Mouse (Mus musculus) mouse embryonic stem cell (cell line): ENCODE data around the gene Stpg4.

Source experiments
- in situ Hi-C, 2 experiments: fragments of 300-500 bp; cut with MboI; formaldehyde crosslinking; loops; 1 replicate in 1 of 2; 3 replicates in 1 of 2; pipeline ENCODE4 v1.14.3; 2019 to 2020; ENCODE audit warnings: low sequenced_read_pairs in 2 of 2, low pct_unique_long_range_greater_than_20kb in 1 of 2, mixed read lengths in 1 of 2; ENCODE audit not compliant: unreplicated experiment in 1 of 2

Stpg4 gene

DNA sequence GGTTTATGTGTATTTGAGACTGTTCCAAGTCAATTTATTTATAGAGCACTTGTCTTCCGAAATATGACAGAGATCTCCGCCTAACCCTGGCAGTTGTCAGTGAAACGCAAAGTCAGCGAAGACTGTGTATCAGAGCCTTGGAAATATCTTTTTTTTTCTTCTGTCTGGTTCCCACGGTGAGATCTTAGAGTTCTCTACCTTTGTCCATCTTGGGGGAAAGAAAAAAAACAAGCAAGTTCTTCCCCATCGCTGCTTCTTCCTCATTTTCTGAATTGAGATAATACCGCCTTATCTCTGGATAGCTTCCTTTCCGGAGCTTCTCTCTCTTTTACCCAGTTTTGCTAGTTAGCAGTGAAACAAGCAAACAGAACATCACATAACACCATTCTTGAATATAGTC, 21.3 kb upstream of the Stpg4 start:
- in situ Hi-C loops, result no loop called here

DNA sequence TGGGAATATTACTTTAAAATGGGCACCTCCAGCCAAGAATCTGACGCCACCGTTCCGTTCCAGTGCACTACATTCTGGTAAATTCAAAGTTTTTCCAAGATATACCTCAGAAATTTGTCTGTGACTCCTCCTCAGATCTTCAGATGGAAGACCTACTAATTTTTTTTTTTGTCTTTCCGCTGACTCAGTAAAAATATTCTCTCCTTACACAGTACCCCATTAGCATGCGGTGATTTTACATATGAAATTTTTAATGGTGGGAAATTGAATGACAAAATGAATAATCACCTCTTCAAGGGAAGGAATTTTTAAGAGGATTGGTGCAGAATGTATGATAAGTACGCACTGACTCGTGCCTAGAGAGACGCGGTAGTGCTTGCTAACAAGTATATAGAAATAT, 20.8 kb upstream of the Stpg4 start:
- in situ Hi-C loops, result no loop called here

DNA sequence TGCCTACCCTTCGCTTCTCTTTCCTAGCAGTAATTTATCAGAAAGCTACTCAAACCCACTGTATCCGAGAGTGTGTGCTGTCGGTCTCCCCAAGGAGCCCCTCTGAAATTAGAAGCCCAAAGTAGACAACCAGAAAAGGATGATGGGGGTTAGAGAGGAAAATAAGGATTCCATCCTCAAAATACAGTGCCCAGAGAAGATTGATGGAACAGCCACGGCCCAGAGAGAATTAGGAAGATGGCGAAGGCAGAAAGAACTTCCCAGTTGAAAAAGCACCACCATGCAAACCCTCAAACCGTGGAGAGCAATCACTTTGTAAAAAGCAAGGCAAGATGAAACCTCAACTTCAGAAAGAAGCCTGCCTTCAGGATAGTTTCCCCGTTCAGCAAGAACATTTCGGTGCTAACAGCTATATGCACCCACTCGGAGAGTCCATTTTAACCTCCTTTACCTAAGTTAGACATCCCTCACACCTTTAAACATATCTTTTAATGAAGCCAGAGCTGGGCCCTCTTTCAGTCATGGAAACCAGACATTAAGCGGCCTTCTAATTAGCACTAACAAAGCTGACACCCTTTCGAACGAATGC, 20.2 kb upstream of the Stpg4 start:
- in situ Hi-C loops, result no loop called here

GRCm38 (mm10) chr17:87446767-87447611, 19.4 kb upstream of the Stpg4 start, which contains the start of gene Calm2:
Gene Calm2, minus strand, starts transcription at chr17:87446935.
- in situ Hi-C loops, result no loop called here

DNA sequence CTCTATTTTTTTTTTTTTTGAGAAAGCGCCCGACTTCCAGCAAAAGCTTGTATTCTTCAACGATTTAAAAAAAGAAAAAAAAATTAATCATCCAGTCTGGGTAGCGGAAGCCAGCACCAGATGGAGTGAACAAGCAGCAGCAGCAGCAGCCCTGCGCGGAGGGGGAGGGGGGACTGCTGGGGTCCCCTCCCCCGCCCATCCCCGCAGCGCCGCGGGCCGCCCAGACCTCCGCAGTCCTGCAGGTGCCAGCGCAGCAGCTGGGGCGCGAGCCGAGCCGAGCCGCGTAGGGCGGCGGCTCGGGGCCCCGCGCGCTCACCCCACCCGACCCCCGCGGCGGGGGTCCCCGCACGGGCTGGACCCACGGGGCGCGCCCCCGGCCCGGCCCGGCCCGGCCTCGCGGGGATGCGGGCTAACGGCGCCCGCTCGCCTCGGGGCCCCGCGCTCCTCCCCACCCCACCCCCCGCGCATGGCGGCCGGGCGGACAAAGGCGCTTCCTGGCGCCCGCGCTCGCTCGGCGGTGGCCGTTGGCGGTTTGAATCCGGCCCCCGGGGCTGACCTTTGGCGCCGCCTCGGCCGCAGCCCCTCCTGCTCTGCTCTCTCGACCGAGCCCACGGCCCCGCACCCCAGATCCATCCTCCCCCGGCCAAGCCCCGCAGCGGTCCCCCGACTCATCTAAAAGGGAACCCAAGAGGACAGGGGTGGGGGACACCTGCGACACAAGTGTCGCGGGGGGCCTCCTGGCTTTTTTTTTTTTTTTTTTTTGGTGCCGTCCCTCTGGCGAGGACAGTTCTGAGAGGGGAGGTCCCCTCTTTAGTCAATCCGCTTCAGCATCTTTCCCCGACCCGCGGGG, 18.6 kb upstream of the Stpg4 start:
- in situ Hi-C loops, result no loop called here

DNA sequence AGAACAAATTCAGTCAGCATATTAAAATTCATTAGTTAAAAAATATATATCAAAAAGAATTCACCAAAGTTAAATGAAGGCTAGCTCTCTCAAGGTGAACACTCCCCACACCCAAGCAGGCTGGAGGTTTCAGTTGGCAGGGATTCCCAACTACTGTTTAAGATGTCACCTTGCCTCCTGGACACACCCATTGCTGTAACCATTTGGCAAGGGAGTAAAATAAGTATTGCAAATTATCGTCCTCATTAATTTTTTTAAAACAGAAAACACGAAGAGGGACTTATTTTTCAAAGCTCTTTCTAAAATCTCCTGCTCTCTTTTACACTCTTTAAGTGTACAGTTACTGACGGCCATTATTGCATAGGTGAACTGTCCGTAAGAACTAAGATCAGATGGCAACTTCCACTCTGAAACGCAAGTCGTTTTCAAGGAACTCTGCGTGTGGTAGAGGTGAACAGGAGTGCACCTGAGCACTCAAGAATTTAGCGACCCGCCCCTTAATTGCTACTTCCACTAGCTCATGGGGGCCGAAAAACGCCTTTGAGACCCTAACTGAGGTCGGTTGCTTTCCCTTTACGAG, 17.9 kb upstream of the Stpg4 start:
- in situ Hi-C loops, result no loop called here

DNA sequence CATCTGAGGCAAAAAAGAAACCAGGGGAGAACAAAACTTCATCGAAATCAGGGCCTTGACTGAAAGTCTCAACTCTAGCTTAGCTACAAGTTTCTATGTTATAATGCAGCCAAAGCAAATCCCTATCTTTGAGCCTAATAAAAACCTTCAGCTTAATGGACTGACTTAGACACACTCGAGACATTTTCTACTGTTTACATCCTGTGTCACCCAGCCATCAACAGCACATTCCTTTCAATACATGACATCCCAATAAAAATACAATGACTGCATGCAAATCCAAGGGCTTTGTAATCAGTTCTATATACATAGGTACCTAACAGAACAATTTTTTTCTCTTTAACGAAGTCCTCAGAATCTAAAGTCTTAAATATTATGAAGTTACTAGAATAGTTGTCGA, 17.2 kb upstream of the Stpg4 start:
- in situ Hi-C loops, result no loop called here

DNA sequence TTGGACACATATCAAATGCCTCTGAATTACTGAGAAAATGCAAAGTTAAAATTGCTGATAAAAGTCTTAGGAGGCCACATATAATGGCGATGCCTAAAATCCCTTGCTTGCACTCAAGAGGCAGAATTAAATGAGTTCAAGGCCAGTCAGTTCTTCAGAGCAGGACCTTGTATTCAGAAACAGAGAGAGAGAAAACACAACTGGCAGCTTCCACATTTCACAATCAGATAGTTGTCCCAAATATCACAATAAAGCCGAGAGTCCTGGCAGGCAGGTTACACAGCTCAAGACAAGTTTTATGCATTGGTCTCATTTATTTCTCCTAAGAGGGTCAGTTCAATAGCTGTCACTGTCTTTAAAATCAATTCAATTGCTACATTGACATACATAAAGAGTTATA, 14.0 kb upstream of the Stpg4 start:
- in situ Hi-C loops, result no loop called here

- in situ Hi-C loops, result no loop called here
These were observed 11.9 kb upstream of the Stpg4 start for GRCm38 (mm10) chr17:87439441-87439840.

- in situ Hi-C loops, result no loop called here
These were observed 6.4 kb upstream of the Stpg4 start for GRCm38 (mm10) chr17:87433929-87434328.

DNA sequence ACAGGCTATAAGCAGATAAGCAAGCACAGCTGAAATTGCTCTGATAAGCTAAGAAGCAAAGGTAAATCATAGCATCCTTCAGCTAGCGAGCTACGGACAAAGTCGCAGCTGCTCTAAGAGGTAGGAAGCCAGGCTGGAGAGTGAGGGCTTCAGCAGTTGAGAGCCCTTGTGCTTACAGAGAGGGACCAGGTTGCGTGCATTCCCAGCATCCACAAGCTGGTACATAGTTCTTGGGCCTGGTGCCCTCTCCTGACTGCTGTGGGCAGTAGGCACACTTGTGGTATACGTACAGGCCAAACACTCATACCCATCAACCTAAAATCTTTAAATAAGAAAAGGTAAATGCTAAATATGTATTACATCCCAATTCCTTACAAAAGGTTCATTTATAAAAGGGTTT, 5.2 kb upstream of the Stpg4 start:
- in situ Hi-C loops, result no loop called here

- in situ Hi-C loops, result no loop called here
These were observed 4.8 kb upstream of the Stpg4 start for GRCm38 (mm10) chr17:87432314-87432713.

- in situ Hi-C loops, result no loop called here
These were observed 1.9 kb upstream of the Stpg4 start for GRCm38 (mm10) chr17:87429431-87429830.

GRCm38 (mm10) chr17:87418082-87418481, 9.5 kb downstream of the Stpg4 start:
- in situ Hi-C loops, result no loop called here

DNA sequence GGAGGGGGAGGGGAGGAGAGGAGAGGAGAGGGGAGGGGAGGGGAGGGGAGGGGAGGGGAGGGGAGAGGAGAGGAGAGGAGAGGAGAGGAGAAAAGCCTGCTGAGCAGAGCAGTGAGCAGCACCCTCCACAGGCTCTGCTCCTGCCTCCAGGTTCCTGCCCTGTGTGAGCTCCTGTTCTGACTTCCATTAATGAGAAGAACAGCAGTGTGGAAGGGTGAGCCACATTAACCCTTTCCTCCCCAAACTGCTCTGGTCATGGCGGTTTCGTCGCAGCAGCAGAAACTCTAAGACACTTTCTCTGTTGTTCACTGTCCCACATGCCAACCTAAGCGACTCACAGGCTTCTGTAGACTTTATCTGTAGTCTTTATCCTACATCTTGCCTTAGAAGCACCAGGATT, 20.9 kb downstream of the Stpg4 start:
- in situ Hi-C loops, result no loop called here

DNA sequence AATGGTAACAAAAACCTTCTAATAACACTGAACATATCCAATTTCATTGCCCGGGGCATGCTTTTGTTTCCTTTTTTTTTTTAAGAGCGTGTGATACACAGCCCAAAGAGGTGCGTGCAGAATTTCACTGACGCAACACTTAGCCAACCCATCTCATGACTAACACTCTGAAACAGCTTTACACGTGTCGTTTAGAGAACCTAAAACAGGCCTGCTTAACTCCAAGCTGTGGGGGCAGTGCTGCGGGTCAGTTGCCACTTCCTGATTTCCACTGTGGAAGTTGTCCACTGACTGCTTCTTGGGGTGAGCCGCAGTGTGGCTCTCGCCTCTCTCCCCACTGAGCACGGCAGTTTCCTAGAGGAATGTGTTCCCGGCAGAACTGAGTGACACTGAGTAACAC, 22.0 kb downstream of the Stpg4 start:
- in situ Hi-C loops, result no loop called here

DNA sequence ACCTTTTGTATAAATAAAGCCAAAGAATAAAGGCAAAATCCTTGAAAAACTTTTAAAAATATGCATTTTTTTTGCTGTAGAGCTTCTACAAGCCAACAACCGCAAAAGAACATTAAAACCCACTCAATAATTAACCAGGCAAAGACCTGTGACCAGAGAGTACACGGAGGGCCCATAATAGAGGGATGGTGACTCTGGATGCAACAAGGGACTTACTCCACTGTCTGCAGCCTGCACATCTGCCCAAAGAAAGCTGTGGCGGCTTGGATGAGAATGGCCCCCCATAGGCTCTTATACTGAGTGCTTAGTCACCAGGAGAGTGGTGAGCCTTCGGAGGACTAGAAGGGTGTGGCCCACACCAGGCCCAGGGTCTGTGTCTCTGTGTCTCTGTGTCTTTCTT, 24.1 kb downstream of the Stpg4 start:
- in situ Hi-C loops, result no loop called here

DNA sequence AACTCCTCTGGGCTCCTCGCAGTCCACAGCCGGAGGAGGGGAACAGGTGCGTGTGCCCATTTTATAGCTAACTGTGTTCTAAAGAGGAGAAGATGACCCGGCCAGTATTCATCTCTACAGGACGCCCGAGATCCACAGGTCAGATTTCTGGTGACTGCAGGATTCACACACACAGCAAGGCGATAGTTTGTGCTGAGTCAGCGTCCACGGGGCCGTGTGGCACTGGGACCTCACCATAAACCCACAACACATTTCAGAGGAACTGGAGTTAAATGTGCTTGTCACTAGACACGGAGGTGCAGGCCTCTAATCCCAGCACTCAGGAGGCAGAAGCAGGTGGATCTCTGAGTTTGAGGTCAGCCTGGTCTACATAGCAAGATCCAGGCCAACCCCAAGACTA, 25.1 kb downstream of the Stpg4 start:
- in situ Hi-C loops, result no loop called here

- in situ Hi-C loops, result no loop called here
These were observed 30.5 kb downstream of the Stpg4 start for GRCm38 (mm10) chr17:87397088-87397487.
